Mouse (Mus musculus): Measurements from ENCODE around the gene Lrfn4.

GRCm38 (mm10) chr19:4624006-4624405 lies 8.5 kb upstream of the Lrfn4 start:
- TF ChIP-seq ZC3H11A (IDR thresholded peaks at IDR 0.05; ENCODE audit: borderline replicate concordance, low read depth, low read length) (no peak), ZNF384 (IDR thresholded peaks at IDR 0.05; ENCODE audit: low read depth, low read length) (no peak), CHD2 (IDR thresholded peaks at IDR 0.05; ENCODE audit: low read depth, low read length) (no peak), HCFC1 (IDR thresholded peaks at IDR 0.05; ENCODE audit: borderline replicate concordance, insufficient read depth, low read length) (no peak), MAFK (IDR thresholded peaks at IDR 0.05; ENCODE audit: insufficient read depth, low read depth, low read length) (no peak)
